Mouse (Mus musculus) hindbrain, embryonic 11.5 days (tissue): ENCODE data around the gene Mrap2. TPM values are rescaled to one million over a fixed set of nuclear protein-coding genes. Genes with fewer than 3 reads are reported as not detected.

Experiments used
- ATAC-seq: fragments of 200-750 bp; cut with Nextera tagmentation; 2 replicates; pipeline ENCODE4 v1.8.0; 2017; ENCODE audit warnings: mild to moderate bottlenecking, moderate TSS enrichment, moderate library complexity; ENCODE audit not compliant: low FRiP score
- DNase-seq: peaks from one replicate; pipeline ENCODE4 v3.0.0-alpha.2; 2015; ENCODE audit warnings: low spot score
- H3K27ac ChIP-seq: fragments of 300-500 bp; sonication (generic); 2 replicates; pipeline ENCODE4 v1.5.1; 2014; ENCODE audit warnings: mild to moderate bottlenecking, low read depth, low read length
- H3K27me3 ChIP-seq: fragments of 300-500 bp; sonication (generic); 2 replicates; pipeline ENCODE4 v1.6.1; 2014; ENCODE audit warnings: mild to moderate bottlenecking, low read length, moderate library complexity, mixed read lengths; ENCODE audit not compliant: control insufficient read depth, insufficient read depth
- H3K36me3 ChIP-seq: fragments of 300-500 bp; sonication (generic); 2 replicates; pipeline ENCODE4 v1.6.1; 2014; ENCODE audit warnings: mild to moderate bottlenecking, low read length, moderate library complexity, mixed read lengths; ENCODE audit not compliant: control insufficient read depth, insufficient read depth
- H3K4me1 ChIP-seq: fragments of 300-500 bp; sonication (generic); replicated peaks from 2 replicates; pipeline ENCODE4 v1.6.1; 2014; ENCODE audit warnings: low read length, mixed read lengths; ENCODE audit not compliant: control insufficient read depth, insufficient read depth
- H3K4me2 ChIP-seq: fragments of 300-500 bp; sonication (generic); replicated peaks from 2 replicates; pipeline ENCODE4 v1.6.1; 2014; ENCODE audit warnings: mild to moderate bottlenecking, low read depth, low read length
- H3K4me3 ChIP-seq: fragments of 300-500 bp; sonication (generic); 2 replicates; pipeline ENCODE4 v1.5.1; 2014; ENCODE audit warnings: low read depth, low read length
- H3K9ac ChIP-seq: fragments of 300-500 bp; sonication (generic); 2 replicates; pipeline ENCODE4 v1.6.1; 2014; ENCODE audit warnings: low read depth, low read length
- H3K9me3 ChIP-seq: fragments of 300-500 bp; sonication (generic); 2 replicates; pipeline ENCODE4 v1.6.1; 2016; ENCODE audit warnings: low read length; ENCODE audit not compliant: control insufficient read depth
- WGBS: fragments of 180-500 bp; shearing (Covaris S2); extraction: QIAGEN DNeasy Blood & Tissue Kit; methylation state at CpG from one replicate; pipeline ENCODE4 v1.1.7; 2014; 5-methylcytosine and 5-hydroxymethylcytosine counted together
- polyA plus RNA-seq: library from polyadenylated mRNA; unstranded; fragments of >200 nt; fragmentation: Nextera tagmentation; extraction: Ambion mirVana; gene quantifications from 2 replicates; pipeline ENCODE4 v1.2.1, GENCODE M21; 2014

Mrap2 gene
- polyA plus RNA-seq, 1 experiment from 2014 or later: 0.15 TPM

DNA sequence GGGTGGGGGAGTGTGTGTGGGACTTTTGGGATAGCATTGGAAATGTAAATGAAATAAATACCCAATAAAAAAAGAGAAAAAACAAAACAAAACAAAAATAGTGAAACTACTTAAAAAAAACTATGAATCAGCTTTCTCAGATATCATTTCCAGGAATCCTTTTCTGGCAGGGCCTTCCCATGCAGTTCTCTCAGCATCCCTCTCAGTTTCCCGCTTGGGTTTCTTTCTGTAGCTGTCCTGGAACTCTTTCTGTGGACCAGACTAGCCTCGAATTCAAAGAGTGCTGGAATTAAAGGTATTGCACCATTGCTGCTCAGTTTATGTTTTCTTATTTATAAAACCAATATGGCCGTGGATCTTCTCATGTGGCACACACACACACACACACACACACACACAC, 1.0 kb upstream of the Mrap2 start:
- WGBS: 85% methylated on average over 3 of the region's 3 CpGs
- Histone ChIP-seq H3K4me3 (no peak overlapping the region), H3K27me3 (peaks cover 21% of the 10 kb centered on the region), H3K9ac (no peak overlapping the region), H3K36me3 (no peaks in the 10 kb centered on the region), H3K27ac (no peak overlapping the region), H3K4me1 (no peaks in the 10 kb centered on the region), H3K4me2 (no peak overlapping the region), H3K9me3 (no peaks in the 10 kb centered on the region)
- DNase-seq: no peak
- ATAC-seq: no peak

DNA sequence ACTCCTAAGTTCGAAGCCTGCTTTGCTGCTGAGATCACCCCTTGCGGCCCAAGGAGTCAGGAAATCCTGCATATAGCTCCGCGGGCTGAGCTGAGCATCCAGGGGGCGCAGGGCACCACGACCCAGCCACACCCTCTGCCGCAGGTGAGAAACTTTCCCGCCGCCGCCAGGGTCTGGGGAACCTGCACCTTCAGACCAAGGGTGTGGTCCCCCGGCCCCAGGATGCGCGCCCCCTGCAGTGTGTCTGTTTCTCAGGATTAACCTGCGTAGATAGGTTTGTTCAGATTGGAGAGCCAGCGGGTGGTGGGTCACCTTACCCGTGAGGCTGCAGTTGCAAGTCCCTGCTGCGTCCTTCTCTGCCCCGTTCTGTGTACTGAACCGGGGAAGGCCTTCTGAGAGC, 426 bp downstream of the Mrap2 start:
- Histone ChIP-seq H3K27ac (no peak overlapping the region), H3K36me3 (no peaks in the 10 kb centered on the region), H3K9ac (peak overlapping the region; percentile 4; the same call in 1 of the 2 replicates), H3K4me3 (peak overlapping the region; percentile 34), H3K27me3 (peaks cover 21% of the 10 kb centered on the region), H3K9me3 (no peaks in the 10 kb centered on the region), H3K4me2 (peak overlapping the region; percentile 69), H3K4me1 (no peaks in the 10 kb centered on the region)
- DNase-seq: peak; percentile 30
- WGBS: under 1% methylated on average over 19 of the region's 19 CpGs
- ATAC-seq: peak; percentile 52

DNA sequence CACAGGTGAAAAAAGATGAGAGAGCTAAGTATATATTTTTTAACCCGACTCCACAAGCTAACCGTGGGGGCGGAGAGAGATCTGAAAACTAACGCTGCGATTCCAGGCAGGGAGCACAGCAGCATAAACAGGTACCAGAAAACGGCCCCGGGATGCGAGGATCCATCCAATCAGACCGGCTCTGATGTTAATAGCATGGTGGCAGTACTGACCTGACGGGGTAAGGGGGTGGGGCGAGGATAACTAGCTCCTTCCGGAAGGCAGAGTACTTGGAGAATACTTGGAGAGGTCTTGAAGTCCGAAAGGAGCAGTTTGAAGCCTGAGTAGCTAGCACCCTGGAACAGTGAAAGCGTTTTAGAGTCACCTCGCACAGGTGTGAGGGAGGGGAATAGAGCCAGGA, 1.1 kb downstream of the Mrap2 start:
- peak; percentile 8; the same call in 1 of the 2 replicates for ATAC-seq
- Histone ChIP-seq H3K4me3 (peak overlapping the region; percentile 34), H3K27ac (no peak overlapping the region), H3K27me3 (peaks cover 21% of the 10 kb centered on the region), H3K9ac (no peak overlapping the region), H3K4me1 (no peaks in the 10 kb centered on the region), H3K36me3 (no peaks in the 10 kb centered on the region), H3K4me2 (peak overlapping the region; percentile 69), H3K9me3 (no peaks in the 10 kb centered on the region)
- DNase-seq: peak; percentile 34
- WGBS: 4% methylated on average over 15 of the region's 15 CpGs

DNA sequence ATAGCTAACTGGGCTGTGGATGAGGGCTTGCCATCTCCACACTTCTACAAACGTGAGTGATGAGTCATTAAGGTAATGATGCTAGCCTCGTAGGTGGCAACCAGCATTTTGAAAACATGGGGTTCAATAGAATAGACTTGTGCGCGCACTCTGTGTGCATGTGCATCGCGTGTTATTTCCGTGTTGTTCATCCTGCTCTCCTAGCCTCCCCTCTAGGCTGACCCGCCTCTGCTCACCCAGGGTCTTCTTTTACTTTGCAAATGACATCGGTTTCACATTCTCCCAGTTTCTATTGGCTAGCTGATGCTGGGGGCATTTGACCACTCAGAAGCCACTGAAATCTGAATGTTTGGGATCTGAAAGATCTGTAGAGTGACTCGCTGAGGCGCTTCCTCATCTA, 1.6 kb downstream of the Mrap2 start:
- no peak overlapping the region for H3K4me3 ChIP-seq
- H3K4me2 ChIP-seq: no peak overlapping the region
- 24% methylated on average over 11 of the region's 11 CpGs for WGBS
- H3K27me3 ChIP-seq: peaks cover 21% of the 10 kb centered on the region
- H3K36me3 ChIP-seq: no peaks in the 10 kb centered on the region
- peak; percentile 12 for DNase-seq
- no peaks in the 10 kb centered on the region for H3K9me3 ChIP-seq
- H3K27ac ChIP-seq: no peak overlapping the region
- H3K4me1 ChIP-seq: no peaks in the 10 kb centered on the region
- no peak; the same call in 1 of the 2 replicates for ATAC-seq
- no peak overlapping the region for H3K9ac ChIP-seq

DNA sequence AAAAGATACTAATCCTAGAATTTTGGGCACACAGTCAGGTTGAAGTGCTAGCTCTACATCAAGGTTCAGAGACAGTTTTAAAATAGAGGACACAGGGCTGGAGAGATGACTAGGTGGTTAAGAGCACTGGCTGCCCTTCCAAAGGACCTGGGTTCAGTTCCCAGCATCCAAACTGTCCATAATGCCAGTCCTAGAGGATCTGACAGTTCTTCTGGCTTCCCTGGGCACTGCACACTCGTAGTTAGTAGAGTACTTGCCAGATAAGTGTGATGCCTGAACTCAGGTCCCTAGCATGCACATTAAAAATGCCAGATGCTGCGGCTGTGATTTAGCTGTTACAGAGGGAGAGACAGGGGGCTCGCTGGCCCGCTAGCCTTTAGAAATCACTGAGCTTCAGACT, 2.3 kb downstream of the Mrap2 start:
- no peak overlapping the region for H3K9ac ChIP-seq
- peaks cover 21% of the 10 kb centered on the region for H3K27me3 ChIP-seq
- WGBS: 85% methylated on average over 4 of the region's 4 CpGs

DNA sequence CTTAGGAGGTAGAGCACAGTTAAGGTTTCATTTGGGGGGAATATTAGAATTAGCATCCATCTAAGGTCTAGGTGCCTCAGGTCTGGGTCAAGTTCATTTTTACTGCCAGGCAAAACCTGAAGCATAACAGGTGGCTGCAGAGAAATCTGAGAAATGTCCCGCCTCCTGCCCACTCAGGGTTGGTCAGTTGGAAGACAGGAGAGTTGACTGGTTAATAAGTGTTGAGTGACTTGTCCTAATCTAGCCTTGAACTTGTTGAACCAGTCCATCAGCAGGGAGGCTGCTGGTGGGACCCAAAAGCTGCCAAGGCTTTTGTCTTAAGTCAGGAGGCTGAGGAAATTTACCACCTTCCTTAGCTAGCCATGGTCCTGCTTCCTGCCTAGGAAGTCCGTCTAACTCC, 3.8 kb downstream of the Mrap2 start:
- Histone ChIP-seq H3K27ac (no peak overlapping the region), H3K9ac (no peak overlapping the region), H3K4me2 (no peak overlapping the region), H3K9me3 (no peaks in the 10 kb centered on the region), H3K27me3 (peaks cover 21% of the 10 kb centered on the region), H3K4me3 (no peak overlapping the region), H3K36me3 (no peaks in the 10 kb centered on the region), H3K4me1 (no peaks in the 10 kb centered on the region)
- no peak for DNase-seq
- no peak for ATAC-seq
- 77% methylated on average over 2 of the region's 2 CpGs for WGBS

More for the DNA sequence above, 2.3 kb downstream of the Mrap2 start:
- no peak overlapping the region for H3K4me3 ChIP-seq
- no peaks in the 10 kb centered on the region for H3K9me3 ChIP-seq
- no peak overlapping the region for H3K4me2 ChIP-seq
- no peaks in the 10 kb centered on the region for H3K4me1 ChIP-seq
- H3K27ac ChIP-seq: no peak overlapping the region
- H3K36me3 ChIP-seq: no peaks in the 10 kb centered on the region
- ATAC-seq (no peak), DNase-seq (no peak)

DNA sequence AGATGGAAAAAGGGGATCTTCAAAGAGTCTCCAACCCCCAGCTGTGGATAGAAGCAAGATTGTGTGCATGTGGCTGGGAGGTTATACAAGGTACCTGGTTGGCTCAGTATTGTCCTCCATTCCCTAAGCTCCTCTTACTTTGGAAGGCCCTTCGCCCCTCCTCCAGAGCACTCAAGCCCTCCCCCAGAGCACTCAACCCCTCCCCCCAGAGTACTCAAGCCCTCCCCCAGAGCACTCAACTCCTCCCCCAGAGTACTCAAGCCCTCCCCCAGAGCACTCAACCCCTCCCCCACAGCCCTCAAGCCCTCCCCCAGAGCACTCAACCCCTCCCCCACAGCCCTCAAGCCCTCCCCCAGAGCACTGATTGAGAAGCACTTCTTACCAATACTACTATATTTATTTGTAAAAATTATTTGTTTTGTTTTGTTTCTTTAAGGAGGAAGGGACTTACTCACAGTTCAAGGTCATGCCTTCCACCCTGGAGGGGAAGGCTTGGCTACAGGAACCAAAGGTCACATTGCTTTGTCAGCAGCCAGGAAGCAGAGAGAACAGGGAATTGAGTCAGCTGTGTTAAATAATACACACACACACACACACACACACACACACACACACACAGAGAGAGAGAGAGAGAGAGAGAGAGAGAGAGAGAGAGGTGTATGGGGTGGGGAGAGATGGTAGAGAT, 8.7 kb downstream of the Mrap2 start:
- no peaks in the 10 kb centered on the region for H3K27me3 ChIP-seq
- no peak for ATAC-seq

DNA sequence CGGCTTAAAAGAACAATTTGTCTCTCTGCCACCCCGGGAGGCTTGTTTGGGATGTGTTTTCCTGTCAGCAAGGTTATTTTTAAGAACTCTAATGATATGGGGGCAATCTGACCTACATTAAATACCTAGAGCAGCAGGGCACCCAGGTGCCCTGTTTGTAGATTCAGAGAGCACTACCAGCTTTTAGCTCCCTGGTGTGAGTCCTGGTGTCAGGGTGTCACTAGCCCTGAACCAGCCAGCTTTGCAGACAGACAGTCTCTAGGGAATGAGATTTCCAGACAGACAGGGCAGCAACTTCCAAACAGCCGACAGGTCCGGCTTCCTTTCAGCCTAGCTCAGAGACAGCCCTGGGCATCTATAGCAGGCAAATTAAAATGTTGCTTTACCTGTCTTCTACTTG, 18.5 kb downstream of the Mrap2 start:
- no peak for ATAC-seq
- Histone ChIP-seq H3K27me3 (no peaks in the 10 kb centered on the region), H3K4me2 (no peak overlapping the region), H3K9me3 (no peaks in the 10 kb centered on the region), H3K36me3 (no peaks in the 10 kb centered on the region), H3K4me1 (no peaks in the 10 kb centered on the region), H3K27ac (no peak overlapping the region), H3K9ac (no peak overlapping the region), H3K4me3 (no peak overlapping the region)
- no peak for DNase-seq
- WGBS: 80% methylated on average over 4 of the region's 4 CpGs

More for the DNA sequence above, 8.7 kb downstream of the Mrap2 start:
- no peak for DNase-seq
- no peak overlapping the region for H3K4me2 ChIP-seq
- no peak overlapping the region for H3K9ac ChIP-seq
- no peaks in the 10 kb centered on the region for H3K36me3 ChIP-seq
- no peaks in the 10 kb centered on the region for H3K9me3 ChIP-seq
- H3K4me1 ChIP-seq: no peaks in the 10 kb centered on the region
- H3K27ac ChIP-seq: no peak overlapping the region
- WGBS: 95% methylated on average over 1 of the region's 1 CpGs
- H3K4me3 ChIP-seq: no peak overlapping the region
